Mouse (Mus musculus) midbrain, postnatal 0 days (tissue): ENCODE results near the gene Slc30a4. TPM values are rescaled to one million over a fixed set of nuclear protein-coding genes. Genes with fewer than 3 reads are reported as not detected.
A peak's percentile ranks its signal among the peaks of the same experiment; 100 is the strongest.

Experiments used
- ATAC-seq: fragments of 200-750 bp; cut with Nextera tagmentation; 2 replicates; pipeline ENCODE4 v1.8.0; 2017; ENCODE audit warnings: moderate number of reproducible peaks, mild to moderate bottlenecking, moderate TSS enrichment, moderate library complexity; ENCODE audit not compliant: low FRiP score
- DNase-seq: peaks from one replicate; pipeline ENCODE4 v3.0.0-alpha.2; 2015; ENCODE audit warnings: low spot score
- H3K27ac ChIP-seq: fragments of 300-500 bp; sonication (generic); 2 replicates; pipeline ENCODE4 v1.5.1; 2014; ENCODE audit warnings: low read depth, mild to moderate bottlenecking, low read length, mixed read lengths
- H3K27me3 ChIP-seq: fragments of 300-500 bp; sonication (generic); 2 replicates; pipeline ENCODE4 v1.6.1; 2014; ENCODE audit warnings: low read length, control low read depth, mixed read lengths; ENCODE audit not compliant: insufficient read depth
- H3K36me3 ChIP-seq: fragments of 300-500 bp; sonication (generic); 2 replicates; pipeline ENCODE4 v1.6.1; 2014; ENCODE audit warnings: low read length, control low read depth, mixed read lengths; ENCODE audit not compliant: insufficient read depth
- H3K4me1 ChIP-seq: fragments of 300-500 bp; sonication (generic); 2 replicates; pipeline ENCODE4 v1.6.1; 2014; ENCODE audit warnings: mild to moderate bottlenecking, control low read depth, antibody characterized with exemption, low read length, mixed read lengths; ENCODE audit not compliant: insufficient read depth
- H3K4me2 ChIP-seq: fragments of 300-500 bp; sonication (generic); 2 replicates; pipeline ENCODE4 v1.6.1; 2014; ENCODE audit warnings: low read depth, mild to moderate bottlenecking, low read length, mixed read lengths; ENCODE audit not compliant: poor library complexity, severe bottlenecking
- H3K4me3 ChIP-seq: fragments of 300-500 bp; sonication (generic); 2 replicates; pipeline ENCODE4 v1.5.1; 2014; ENCODE audit warnings: low read depth, mild to moderate bottlenecking, low read length, moderate library complexity
- H3K9ac ChIP-seq: fragments of 300-500 bp; sonication (generic); replicated peaks from 2 replicates; pipeline ENCODE4 v1.6.1; 2014; ENCODE audit warnings: mild to moderate bottlenecking, low read length, moderate library complexity, mixed read lengths; ENCODE audit not compliant: poor library complexity, severe bottlenecking
- H3K9me3 ChIP-seq: fragments of 300-500 bp; sonication (generic); 2 replicates; pipeline ENCODE4 v1.6.1; 2016; ENCODE audit warnings: low read length, control low read depth
- CTCF ChIP-seq: IDR thresholded peaks from 2 replicates; pipeline ENCODE4 v1.5.1; 2016; ENCODE audit warnings: antibody characterized with exemption, mild to moderate bottlenecking
- WGBS: fragments of 180-500 bp; shearing (Covaris S2); extraction: QIAGEN DNeasy Blood & Tissue Kit; methylation state at CpG from one replicate; pipeline ENCODE4 v1.1.7; 2014; 5-methylcytosine and 5-hydroxymethylcytosine counted together
- polyA plus RNA-seq: library from polyadenylated mRNA; unstranded; fragments of >200 nt; fragmentation: Nextera tagmentation; extraction: Ambion mirVana; gene quantifications from 2 replicates; pipeline ENCODE4 v1.2.1, GENCODE M21; 2015
- total RNA-seq: library from RNA; depleted of rRNA; stranded (reverse); fragments of >200 nt; gene quantifications from 2 replicates; pipeline ENCODE4 v1.2.3, GENCODE M21; 2014

Slc30a4 gene
- total and polyA plus RNA-seq, 2 experiments from 2014 or later, result 6.1 to 31.6 TPM

- 82% methylated on average over 5 of the region's 5 CpGs for WGBS
- Histone ChIP-seq H3K9me3 (no peaks in the 10 kb centered on the region), H3K27me3 (no peaks in the 10 kb centered on the region), H3K4me2 (no peak overlapping the region), H3K4me1 (no peaks in the 10 kb centered on the region), H3K36me3 (no peaks in the 10 kb centered on the region), H3K4me3 (no peak overlapping the region), H3K9ac (no peak overlapping the region), H3K27ac (no peak overlapping the region)
- ATAC-seq, result no peak
- no peak for TF ChIP-seq CTCF
- DNase-seq, result no peak
These were observed 29.6 kb downstream of the Slc30a4 start for GRCm38 (mm10) chr2:122672841-122673240.

DNA sequence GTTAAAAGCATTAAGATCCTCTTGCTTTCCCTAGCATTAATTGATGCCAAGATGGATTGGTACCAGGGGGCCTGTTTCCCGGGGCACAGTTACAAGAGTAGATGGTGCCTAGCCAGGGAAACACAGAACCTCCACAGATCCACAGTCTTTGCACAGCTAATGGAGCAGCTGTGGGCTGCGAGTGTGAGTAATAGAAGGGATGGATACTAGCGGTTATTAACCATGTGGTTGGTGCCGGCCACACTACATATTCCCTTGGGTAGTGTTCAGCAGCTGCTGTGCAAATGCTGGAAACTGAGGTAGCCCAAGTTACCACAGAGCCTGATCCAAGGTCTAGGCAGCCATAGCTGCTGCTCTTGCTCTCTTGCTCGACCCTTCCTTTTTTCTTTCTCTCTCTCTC is 30.7 kb downstream of the Slc30a4 start:
- H3K4me1 ChIP-seq, result no peaks in the 10 kb centered on the region
- no peak overlapping the region for H3K4me3 ChIP-seq
- no peaks in the 10 kb centered on the region for H3K36me3 ChIP-seq
- no peak overlapping the region for H3K4me2 ChIP-seq
- H3K27me3 ChIP-seq, result no peaks in the 10 kb centered on the region; the same call in 1 of the 2 replicates
- H3K9me3 ChIP-seq, result no peaks in the 10 kb centered on the region
- 74% methylated on average over 5 of the region's 5 CpGs for WGBS
- ATAC-seq (no peak), DNase-seq (no peak)
- H3K27ac ChIP-seq, result no peak overlapping the region
- no peak overlapping the region for H3K9ac ChIP-seq
- no peak for TF ChIP-seq CTCF

GRCm38 (mm10) chr2:122667856-122668255 is 34.6 kb downstream of the Slc30a4 start:
- no peak overlapping the region for H3K4me3 ChIP-seq
- H3K9ac ChIP-seq, result no peak overlapping the region
- H3K4me2 ChIP-seq, result no peak overlapping the region
- H3K36me3 ChIP-seq, result no peaks in the 10 kb centered on the region
- DNase-seq (peak; percentile 70), ATAC-seq (no peak)
- H3K9me3 ChIP-seq, result no peaks in the 10 kb centered on the region
- whole genome bisulfite sequencing, result 33% methylated on average over 5 of the region's 5 CpGs
- peak; percentile 81 for TF ChIP-seq CTCF
- H3K4me1 ChIP-seq, result no peaks in the 10 kb centered on the region
- H3K27ac ChIP-seq, result no peak overlapping the region
- no peaks in the 10 kb centered on the region; the same call in 1 of the 2 replicates for H3K27me3 ChIP-seq

DNA sequence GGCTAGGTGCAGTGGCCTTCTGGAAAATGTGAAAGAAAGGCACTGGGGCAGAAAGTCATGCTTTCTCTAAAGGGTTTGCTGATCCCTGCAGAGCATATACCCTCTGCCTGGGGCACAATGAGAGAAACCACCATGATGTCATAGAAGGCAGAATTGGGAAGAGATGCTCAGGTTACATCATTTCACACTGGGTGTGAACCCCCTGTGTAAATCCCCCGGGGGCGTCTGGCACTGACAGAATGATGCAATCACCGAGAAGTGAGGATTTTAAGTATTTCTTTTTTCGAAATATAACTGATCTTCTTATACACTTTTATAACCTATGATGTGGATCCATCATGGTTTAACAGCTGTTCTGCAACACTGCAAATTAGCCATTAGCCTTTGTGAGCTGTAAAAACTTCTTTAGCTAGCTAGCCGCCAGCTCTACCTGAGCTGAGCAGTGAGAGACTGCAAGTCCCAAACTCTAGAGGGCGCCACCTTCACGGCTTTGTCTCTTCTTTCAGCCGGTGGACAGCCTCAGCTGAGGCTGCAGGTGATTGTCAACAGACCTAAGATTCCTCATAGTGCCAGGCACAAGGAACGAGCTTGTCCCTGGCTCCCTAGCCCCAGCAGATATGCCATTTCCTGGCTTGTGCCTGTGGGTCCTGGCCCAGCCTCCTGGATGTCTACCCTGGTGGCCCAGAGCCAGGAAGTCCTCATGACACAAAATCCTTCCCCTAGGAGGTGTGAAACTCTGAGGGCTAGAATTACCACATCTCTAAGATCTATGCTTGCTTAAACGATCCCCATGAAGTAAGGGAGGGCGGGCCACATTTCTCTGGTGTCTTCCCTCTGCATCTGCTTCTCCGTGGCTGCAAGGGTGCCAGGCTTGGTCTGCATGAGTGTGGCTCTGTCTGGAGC is 36.2 kb downstream of the Slc30a4 start:
- no peak for ATAC-seq
- 54% methylated on average over 12 of the region's 12 CpGs for WGBS
- Histone ChIP-seq H3K9me3 (no peaks in the 10 kb centered on the region), H3K9ac (no peak overlapping the region), H3K27me3 (no peaks in the 10 kb centered on the region; the same call in 1 of the 2 replicates), H3K27ac (no peak overlapping the region), H3K36me3 (no peaks in the 10 kb centered on the region), H3K4me2 (no peak overlapping the region), H3K4me1 (no peaks in the 10 kb centered on the region), H3K4me3 (no peak overlapping the region)
- peak; percentile 46 for DNase-seq
- peak; percentile 64 for TF ChIP-seq CTCF

DNA sequence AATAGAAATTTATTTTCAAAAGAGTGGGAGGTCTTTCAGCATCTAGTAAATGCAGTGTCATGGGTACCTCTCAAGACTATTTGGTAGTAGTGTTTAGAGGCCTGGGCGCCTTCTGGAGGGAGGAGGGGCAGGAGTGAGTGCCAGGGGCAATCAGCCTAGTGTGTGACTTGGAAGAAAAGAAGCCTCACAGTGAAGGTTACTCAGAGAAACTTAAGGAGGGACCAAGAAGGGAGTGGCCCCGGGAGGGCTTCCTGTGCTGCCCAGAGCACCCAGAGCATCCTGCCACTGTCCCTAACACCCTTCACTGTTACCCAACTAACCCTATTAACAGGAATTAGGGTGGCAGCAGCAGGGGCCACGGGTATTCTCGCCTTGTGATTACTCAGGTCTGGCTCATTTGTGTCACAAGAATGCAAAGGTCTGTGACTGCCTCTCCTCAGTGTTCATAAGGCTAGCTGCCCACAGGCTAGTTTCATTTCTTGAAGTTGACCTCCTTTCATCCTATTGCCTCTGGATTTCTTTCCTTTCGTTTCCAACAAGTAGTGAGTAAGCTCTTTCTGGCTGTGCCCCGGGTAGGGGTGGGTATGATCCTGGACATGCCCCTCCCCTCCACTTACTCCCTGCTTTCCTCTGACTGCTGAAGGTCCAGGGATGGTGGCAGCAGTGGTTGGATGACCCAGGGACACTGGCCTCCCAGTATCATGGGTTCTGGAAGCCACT is 37.0 kb downstream of the Slc30a4 start:
- H3K27ac ChIP-seq, result no peak overlapping the region
- no peak for DNase-seq
- WGBS, result 61% methylated on average over 6 of the region's 6 CpGs
- H3K4me2 ChIP-seq, result no peak overlapping the region
- ATAC-seq, result no peak
- H3K9me3 ChIP-seq, result no peaks in the 10 kb centered on the region
- no peak for TF ChIP-seq CTCF
- H3K27me3 ChIP-seq, result no peaks in the 10 kb centered on the region; the same call in 1 of the 2 replicates
- no peaks in the 10 kb centered on the region for H3K4me1 ChIP-seq
- H3K9ac ChIP-seq, result no peak overlapping the region
- no peaks in the 10 kb centered on the region for H3K36me3 ChIP-seq
- no peak overlapping the region for H3K4me3 ChIP-seq

GRCm38 (mm10) chr2:122659825-122660224 is 42.6 kb downstream of the Slc30a4 start:
- no peak overlapping the region for H3K27ac ChIP-seq
- no peaks in the 10 kb centered on the region for H3K36me3 ChIP-seq
- no peak for TF ChIP-seq CTCF
- WGBS, result 86% methylated on average over 7 of the region's 7 CpGs
- H3K9me3 ChIP-seq, result no peaks in the 10 kb centered on the region
- no peaks in the 10 kb centered on the region for H3K27me3 ChIP-seq
- no peak overlapping the region for H3K4me2 ChIP-seq
- H3K9ac ChIP-seq, result no peak overlapping the region
- ATAC-seq, result no peak
- no peak overlapping the region for H3K4me3 ChIP-seq
- H3K4me1 ChIP-seq, result no peaks in the 10 kb centered on the region
- no peak for DNase-seq
